Mouse (Mus musculus) forebrain, embryonic 11.5 days (tissue): ENCODE measurements around the gene Fbxw15. TPM values are rescaled to one million over a fixed set of nuclear protein-coding genes. Genes with fewer than 3 reads are reported as not detected.
"Not testable (repeated sequence)": the region's sequence is repeated elsewhere in the genome, so short reads cannot be mapped to it uniquely, and the experiment has no call there.

ENCODE experiments used
- ATAC-seq: fragments of 200-750 bp; cut with Nextera tagmentation; replicated peaks from 2 replicates; pipeline ENCODE4 v1.8.0; 2017; ENCODE audit warnings: moderate TSS enrichment; ENCODE audit not compliant: low FRiP score
- DNase-seq: peaks from one replicate; pipeline ENCODE4 v3.0.0-alpha.2; 2017; ENCODE audit warnings: low spot score
- H3K27ac ChIP-seq: fragments of 300-500 bp; sonication (generic); 2 replicates; pipeline ENCODE4 v1.5.1; 2014; ENCODE audit warnings: low read depth, low read length
- H3K27me3 ChIP-seq: fragments of 300-500 bp; sonication (generic); 2 replicates; pipeline ENCODE4 v1.6.1; 2014; ENCODE audit warnings: mild to moderate bottlenecking, low read length, mixed read lengths; ENCODE audit not compliant: control insufficient read depth, insufficient read depth
- H3K36me3 ChIP-seq: fragments of 300-500 bp; sonication (generic); 2 replicates; pipeline ENCODE4 v1.6.1; 2014; ENCODE audit warnings: mild to moderate bottlenecking, low read length, moderate library complexity, mixed read lengths; ENCODE audit not compliant: control insufficient read depth, insufficient read depth
- H3K4me1 ChIP-seq: fragments of 300-500 bp; sonication (generic); replicated peaks from 2 replicates; pipeline ENCODE4 v1.6.1; 2014; ENCODE audit warnings: low read length, mixed read lengths; ENCODE audit not compliant: control insufficient read depth, insufficient read depth
- H3K4me2 ChIP-seq: fragments of 300-500 bp; sonication (generic); 2 replicates; pipeline ENCODE4 v1.6.1; 2014; ENCODE audit warnings: low read depth, mild to moderate bottlenecking, low read length, moderate library complexity, mixed read lengths; ENCODE audit not compliant: severe bottlenecking
- H3K4me3 ChIP-seq: fragments of 300-500 bp; sonication (generic); 2 replicates; pipeline ENCODE4 v1.5.1; 2014; ENCODE audit warnings: low read depth, low read length
- H3K9ac ChIP-seq: fragments of 300-500 bp; sonication (generic); 2 replicates; pipeline ENCODE4 v1.6.1; 2014; ENCODE audit warnings: low read length
- H3K9me3 ChIP-seq: fragments of 300-500 bp; sonication (generic); 2 replicates; pipeline ENCODE4 v1.6.1; 2016; ENCODE audit warnings: low read length, mixed read lengths; ENCODE audit not compliant: control insufficient read depth
- WGBS: fragments of 180-500 bp; shearing (Covaris S2); extraction: QIAGEN DNeasy Blood & Tissue Kit; methylation state at CpG from one replicate; pipeline ENCODE4 v1.1.7; 2014; 5-methylcytosine and 5-hydroxymethylcytosine counted together
- polyA plus RNA-seq: library from polyadenylated mRNA; unstranded; fragments of >200 nt; fragmentation: Nextera tagmentation; extraction: Ambion mirVana; gene quantifications from 2 replicates; pipeline ENCODE4 v1.2.1, GENCODE M21; 2014

Gene Fbxw15
- not detected in 2 replicates for polyA plus RNA-seq

DNA sequence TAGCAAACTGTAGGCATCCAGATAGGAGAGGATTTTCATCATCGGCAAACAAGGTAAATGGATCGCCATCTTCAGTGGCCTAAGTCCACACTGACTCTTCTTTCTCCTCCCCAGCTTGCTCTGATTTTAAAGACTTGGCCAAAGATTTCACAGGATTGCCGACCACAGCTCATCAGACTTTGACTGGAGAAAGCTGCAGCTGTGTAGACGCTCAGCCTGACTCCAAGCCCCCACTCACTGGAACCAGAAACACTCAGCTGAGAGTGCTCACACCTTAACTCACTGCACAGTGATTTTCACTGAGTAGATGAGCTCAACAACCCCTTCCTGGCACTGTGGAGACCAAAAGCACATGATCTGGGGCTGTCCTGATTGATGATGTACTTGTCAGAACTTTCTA is at the start of gene Fbxw15:
Gene Fbxw15, minus strand, starts transcription at position 101 of the 400 bp plus-strand sequence.
- H3K9me3 ChIP-seq, H3K36me3 ChIP-seq, H3K4me2 ChIP-seq, ATAC-seq, H3K4me1 ChIP-seq, H3K4me3 ChIP-seq, H3K9ac ChIP-seq, H3K27me3 ChIP-seq, H3K27ac ChIP-seq, DNase-seq: not testable (repeated sequence)
- WGBS = 85% methylated on average over 4 of the region's 4 CpGs

DNA sequence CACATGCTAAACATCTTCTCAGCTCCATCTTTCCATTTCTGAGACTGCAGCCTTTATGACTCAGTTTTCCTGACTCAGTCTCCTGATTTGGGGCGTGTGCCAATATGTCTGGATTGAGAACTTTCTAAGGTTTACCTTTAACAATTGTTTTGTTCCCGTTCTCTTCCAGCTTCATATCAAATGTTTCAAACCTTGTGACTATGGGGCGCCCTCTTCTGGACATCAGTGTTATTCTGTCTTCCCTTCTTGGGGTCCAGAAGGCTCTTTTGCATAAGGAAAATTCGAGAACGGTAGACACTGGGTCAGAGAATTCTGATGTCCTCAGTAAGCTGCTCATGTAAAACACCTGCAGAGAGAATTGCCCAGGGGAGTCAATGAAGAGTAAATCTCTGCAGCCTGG is 38.8 kb upstream of the Fbxw15 start:
- H3K27me3 ChIP-seq, H3K9ac ChIP-seq, H3K27ac ChIP-seq, H3K36me3 ChIP-seq, DNase-seq, H3K4me3 ChIP-seq, H3K4me2 ChIP-seq, H3K9me3 ChIP-seq, ATAC-seq, H3K4me1 ChIP-seq: not testable (repeated sequence)
- WGBS = 42% methylated on average over 5 of the region's 5 CpGs

DNA sequence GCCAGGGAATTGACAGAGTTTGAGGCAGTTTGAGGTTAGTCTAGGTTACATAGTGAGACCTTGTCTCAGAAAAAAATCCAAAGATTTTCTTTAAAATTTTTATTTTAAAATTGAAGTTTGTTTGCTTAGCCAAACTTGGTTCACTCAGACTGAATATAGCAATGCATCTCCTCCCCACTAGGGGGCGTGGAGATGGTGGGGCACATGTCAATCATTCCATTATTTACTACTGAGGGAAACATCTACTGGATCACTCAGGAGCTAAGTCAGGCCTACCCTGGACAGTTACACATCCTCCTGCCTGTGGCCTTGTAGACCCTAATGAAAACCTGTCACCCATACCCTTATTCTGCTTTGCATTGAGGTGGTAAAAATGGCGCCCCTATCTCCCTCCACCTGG is 34.1 kb upstream of the Fbxw15 start:
- not testable (repeated sequence) for H3K4me2 ChIP-seq, H3K27ac ChIP-seq, H3K4me1 ChIP-seq, DNase-seq, H3K27me3 ChIP-seq, H3K36me3 ChIP-seq, H3K4me3 ChIP-seq, ATAC-seq, H3K9me3 ChIP-seq, H3K9ac ChIP-seq
- 53% methylated on average over 2 of the region's 2 CpGs for WGBS

DNA sequence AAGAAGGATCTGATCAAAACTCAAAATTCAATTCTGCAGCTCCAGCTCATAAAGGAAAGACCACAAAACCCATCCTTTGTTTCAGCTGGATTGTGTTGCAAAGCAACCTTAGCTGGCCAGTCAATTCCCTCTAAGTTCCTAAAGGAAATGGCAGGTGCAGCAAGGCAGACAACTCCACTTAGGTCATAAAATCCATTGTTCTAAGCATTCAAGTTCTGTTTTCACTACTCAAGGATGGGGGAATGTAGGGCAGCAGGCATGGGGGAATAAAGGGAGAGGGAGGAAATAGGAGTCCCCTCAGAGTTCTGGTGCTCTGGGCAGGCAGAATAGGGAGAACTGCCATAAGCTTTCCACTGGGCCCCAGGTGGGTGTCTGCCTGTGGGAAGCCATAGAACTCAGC is 29.2 kb upstream of the Fbxw15 start:
- DNase-seq (no peak), ATAC-seq (no peak)
- Histone ChIP-seq H3K27me3 (no peaks in the 10 kb centered on the region), H3K36me3 (no peaks in the 10 kb centered on the region), H3K9ac (no peak overlapping the region), H3K4me1 (no peaks in the 10 kb centered on the region), H3K4me3 (no peak overlapping the region), H3K4me2 (no peak overlapping the region), H3K27ac (no peak overlapping the region), H3K9me3 (no peaks in the 10 kb centered on the region)

DNA sequence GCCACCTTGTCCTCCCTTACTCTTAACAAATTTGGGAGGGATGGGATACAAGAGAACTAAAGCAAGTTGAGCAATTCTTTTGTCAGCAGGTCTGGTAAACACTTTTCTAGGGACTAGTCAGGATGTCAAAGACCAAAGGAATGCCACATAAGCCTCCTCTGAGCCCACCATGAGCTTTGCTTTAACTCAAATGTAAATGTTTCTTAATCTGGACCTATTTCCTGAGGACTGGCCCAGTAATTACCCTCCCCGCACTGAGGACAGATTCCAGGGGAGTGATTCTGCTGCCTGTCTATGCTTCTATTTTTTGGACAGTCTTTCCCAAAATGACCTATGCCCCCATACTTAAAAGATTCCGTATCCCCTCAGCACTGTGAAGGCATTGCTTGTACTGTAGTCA is 26.8 kb upstream of the Fbxw15 start:
- Histone ChIP-seq H3K4me1 (no peaks in the 10 kb centered on the region), H3K9ac (no peak overlapping the region), H3K9me3 (no peaks in the 10 kb centered on the region), H3K27me3 (no peaks in the 10 kb centered on the region), H3K4me3 (no peak overlapping the region), H3K27ac (no peak overlapping the region), H3K36me3 (no peaks in the 10 kb centered on the region), H3K4me2 (no peak overlapping the region)
- WGBS = 68% methylated on average over 2 of the region's 2 CpGs
- ATAC-seq = no peak
- no peak for DNase-seq

DNA sequence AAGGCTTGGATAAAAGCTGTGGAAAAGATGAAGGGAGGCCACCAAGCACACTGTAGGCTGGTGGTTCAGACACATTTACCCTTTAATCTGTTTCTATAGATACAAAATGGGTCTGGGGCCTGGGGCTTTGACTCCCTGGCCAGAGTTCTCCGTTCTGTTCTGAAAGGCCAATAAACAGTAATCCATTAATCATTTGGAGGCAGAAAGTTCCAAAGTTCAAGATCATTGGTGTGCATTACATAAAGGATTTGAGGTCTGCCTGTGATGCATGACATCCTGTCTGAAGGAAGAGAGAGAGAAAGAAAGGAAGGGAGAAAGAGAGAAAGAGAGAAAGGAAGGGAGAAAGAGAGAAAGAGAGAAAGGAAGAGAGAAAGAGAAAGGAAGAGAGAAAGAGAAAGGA is 2.5 kb downstream of the Fbxw15 start:
- ATAC-seq (no peak), DNase-seq (no peak)
- Histone ChIP-seq H3K4me2 (no peak overlapping the region), H3K27ac (no peak overlapping the region), H3K4me3 (no peak overlapping the region), H3K9ac (no peak overlapping the region), H3K9me3 (no peaks in the 10 kb centered on the region), H3K36me3 (no peaks in the 10 kb centered on the region), H3K4me1 (no peaks in the 10 kb centered on the region), H3K27me3 (no peaks in the 10 kb centered on the region)
- WGBS = 83% methylated on average over 1 of the region's 1 CpGs

DNA sequence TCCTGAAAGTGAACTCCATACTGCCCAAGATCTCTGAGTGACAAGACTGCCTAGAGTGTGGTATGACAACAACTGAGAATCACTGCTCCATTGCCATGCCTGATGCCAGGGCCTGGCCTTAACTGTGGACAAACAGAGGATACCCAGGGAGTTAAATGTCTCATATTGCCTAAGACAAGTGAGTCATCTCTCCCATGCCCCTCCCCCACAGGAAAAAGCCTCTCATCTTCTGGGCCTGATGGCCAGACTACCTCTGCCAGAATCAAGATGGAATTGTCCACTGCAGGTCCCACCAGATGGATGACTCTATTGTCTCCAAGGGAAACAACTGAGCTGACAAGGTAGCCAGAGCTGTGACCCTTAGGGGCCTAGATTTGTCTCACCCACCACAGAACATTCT is 6.0 kb downstream of the Fbxw15 start:
- H3K9ac ChIP-seq, DNase-seq, H3K4me2 ChIP-seq, H3K27ac ChIP-seq, H3K27me3 ChIP-seq, H3K9me3 ChIP-seq, H3K4me3 ChIP-seq, H3K36me3 ChIP-seq, H3K4me1 ChIP-seq, ATAC-seq: not testable (repeated sequence)

DNA sequence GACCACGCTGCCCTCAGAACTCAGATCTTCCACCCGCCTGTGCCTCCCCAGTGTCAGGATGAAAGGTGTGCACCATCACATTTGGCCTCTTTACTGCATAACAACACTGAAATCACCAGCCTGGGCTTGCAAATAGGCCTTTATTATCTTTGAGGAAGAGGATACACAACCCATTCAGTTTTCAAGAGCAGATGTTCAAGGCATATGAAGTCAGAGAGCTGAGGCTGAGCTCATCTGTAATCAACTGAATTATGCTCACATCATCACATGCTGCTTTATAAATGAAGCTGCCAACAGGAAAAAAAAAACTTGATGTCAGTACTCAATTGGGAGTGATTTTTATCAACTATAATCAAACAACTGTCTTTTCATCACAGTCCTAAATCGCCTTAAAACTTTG is 15.6 kb downstream of the Fbxw15 start:
- no peaks in the 10 kb centered on the region; the same call in 1 of the 2 replicates for H3K9me3 ChIP-seq
- H3K27ac ChIP-seq = no peak overlapping the region
- 84% methylated on average over 3 of the region's 3 CpGs for WGBS
- no peak overlapping the region for H3K9ac ChIP-seq
- H3K4me3 ChIP-seq = no peak overlapping the region
- H3K36me3 ChIP-seq = no peaks in the 10 kb centered on the region
- ATAC-seq (no peak), DNase-seq (no peak)
- no peaks in the 10 kb centered on the region for H3K27me3 ChIP-seq
- H3K4me1 ChIP-seq = no peaks in the 10 kb centered on the region
- no peak overlapping the region for H3K4me2 ChIP-seq

DNA sequence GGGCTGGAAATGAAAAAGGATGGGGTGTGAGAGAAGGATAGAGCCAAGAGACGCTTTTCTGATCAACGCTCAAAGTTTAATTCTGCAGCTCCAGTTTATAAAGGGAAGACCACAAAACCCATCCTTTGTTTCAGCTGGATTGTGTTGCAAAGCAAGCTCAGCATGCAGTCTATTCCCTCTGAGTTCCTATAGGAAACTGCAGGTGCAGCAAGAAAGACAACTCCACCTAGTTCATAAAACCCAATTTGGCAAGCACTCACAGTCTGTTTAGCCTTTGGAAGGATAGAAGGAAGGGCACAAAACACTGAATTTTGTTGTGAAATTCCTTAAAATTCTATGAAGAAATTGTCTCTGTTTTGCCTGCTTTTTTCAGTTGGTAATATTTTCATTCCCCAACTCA is 18.4 kb downstream of the Fbxw15 start:
- H3K36me3 ChIP-seq, H3K9me3 ChIP-seq, ATAC-seq, H3K27ac ChIP-seq, H3K27me3 ChIP-seq, DNase-seq, H3K4me2 ChIP-seq, H3K4me3 ChIP-seq, H3K9ac ChIP-seq, H3K4me1 ChIP-seq: not testable (repeated sequence)
- WGBS = 5% methylated on average over 2 of the region's 2 CpGs
